Mouse (Mus musculus): ENCODE results near the gene Nek11. TPM values are rescaled to one million over a fixed set of nuclear protein-coding genes. Genes with fewer than 3 reads are reported as not detected.

The Nek11 gene
- total and polyA plus RNA-seq, 3 experiments = 0.25 TPM; not detected in 2

DNA sequence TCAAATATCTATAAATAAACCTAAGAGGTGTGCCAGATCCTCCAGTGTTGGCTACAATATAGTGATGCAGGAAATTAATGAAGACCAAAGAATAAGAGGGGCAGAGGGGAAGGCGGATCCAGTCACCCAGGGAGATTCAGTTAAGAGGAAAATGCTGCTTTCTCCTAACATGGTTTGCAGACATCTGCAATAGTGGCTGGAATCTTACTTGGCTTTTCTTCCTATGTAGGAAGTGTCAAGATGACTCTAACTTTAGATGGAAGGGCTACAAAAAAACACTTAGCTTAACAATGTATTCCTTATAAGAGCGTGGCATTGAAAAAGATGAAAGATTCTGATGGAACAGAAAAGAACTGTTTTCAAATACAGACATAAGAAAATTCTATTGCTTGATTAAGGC, 89.3 kb downstream of the Nek11 start:
- H3K27me3 ChIP-seq (ENCODE audit: control insufficient read depth, insufficient read depth, low read length) = 0 out of 2 replicates have a peak, but pooled peaks cover 1% of the 10 kb centered on the region
- no peak overlapping the region for H3K9ac ChIP-seq (ENCODE audit: low read depth, low read length)
- no peak overlapping the region for H3K27ac ChIP-seq
- intact Hi-C loops (cut with DNase I) = no loop called here
- H3K4me3 ChIP-seq = no peak overlapping the region
- TF ChIP-seq EP300 (IDR thresholded peaks at IDR 0.05; ENCODE audit: insufficient read depth, low read depth, low read length) (no peak), CTCF (IDR thresholded peaks at IDR 0.05) (no peak), POLR2A (IDR thresholded peaks at IDR 0.05; ENCODE audit: insufficient read depth, low read depth, low read length) (no peak)
- WGBS = 80% methylated on average over 2 of the region's 2 CpGs
- no peak for DNase-seq
- no peaks in the 10 kb centered on the region for H3K79me2 ChIP-seq (replicated peaks; ENCODE audit: control insufficient read depth, insufficient read depth, low read length)
- H3K36me3 ChIP-seq (ENCODE audit: control insufficient read depth, insufficient read depth, low read length) = no peaks in the 10 kb centered on the region
- H3K4me1 ChIP-seq (ENCODE audit: control insufficient read depth, insufficient read depth, low read length) = no peaks in the 10 kb centered on the region

DNA sequence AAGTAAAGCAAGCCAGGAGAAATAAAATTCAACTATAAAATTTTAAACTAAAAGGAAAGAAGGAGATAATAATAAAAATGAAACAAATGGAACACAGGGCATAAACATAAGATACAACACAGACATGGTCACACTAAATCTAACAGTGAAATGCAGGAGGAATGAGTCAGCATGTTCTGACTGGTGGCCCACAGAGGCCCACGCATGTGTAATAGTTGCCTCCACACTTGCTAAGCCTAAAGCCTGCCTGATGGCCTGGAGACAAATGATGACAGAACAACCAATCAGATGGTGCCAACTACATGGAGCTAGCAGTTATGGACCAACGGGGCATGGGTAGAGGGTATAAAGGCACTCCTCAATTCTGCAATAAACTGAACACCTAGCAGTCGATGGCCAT, 93.1 kb downstream of the Nek11 start:
- Histone ChIP-seq H3K36me3 (ENCODE audit: control insufficient read depth, insufficient read depth, low read length) (no peaks in the 10 kb centered on the region), H3K9ac (ENCODE audit: low read depth, low read length) (no peak overlapping the region), H3K27ac (no peak overlapping the region), H3K4me1 (ENCODE audit: control insufficient read depth, insufficient read depth, low read length) (no peaks in the 10 kb centered on the region), H3K79me2 (replicated peaks; ENCODE audit: control insufficient read depth, insufficient read depth, low read length) (no peaks in the 10 kb centered on the region), H3K27me3 (ENCODE audit: control insufficient read depth, insufficient read depth, low read length) (0 out of 2 replicates have a peak, but pooled peaks cover 1% of the 10 kb centered on the region), H3K4me3 (no peak overlapping the region)
- no peak for TF ChIP-seq CTCF (IDR thresholded peaks at IDR 0.05)
- TF ChIP-seq POLR2A (IDR thresholded peaks at IDR 0.05; ENCODE audit: insufficient read depth, low read depth, low read length) = no peak
- TF ChIP-seq EP300 (IDR thresholded peaks at IDR 0.05; ENCODE audit: insufficient read depth, low read depth, low read length) = no peak
- intact Hi-C loops (cut with DNase I) = no loop called here
- no peak for DNase-seq
- WGBS = 76% methylated on average over 3 of the region's 3 CpGs

DNA sequence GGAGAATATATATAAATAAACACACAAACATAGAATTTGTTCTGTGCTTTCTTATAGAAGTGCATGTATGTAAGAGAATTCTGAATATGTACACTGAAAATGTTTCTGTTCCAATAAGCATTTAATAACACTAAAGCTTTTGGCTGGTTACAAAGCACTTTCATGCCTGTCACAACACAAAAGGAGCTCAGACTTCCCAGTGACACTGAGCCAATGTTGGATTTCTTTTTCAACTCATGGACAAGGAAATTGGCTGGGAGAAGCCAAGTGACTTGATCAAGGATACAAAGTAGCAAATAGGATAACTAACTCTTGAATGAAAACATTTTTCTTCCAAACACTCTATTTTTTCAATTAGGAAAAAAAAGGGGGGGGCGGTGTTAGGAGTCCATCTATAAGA, 93.9 kb downstream of the Nek11 start:
- H3K79me2 ChIP-seq (replicated peaks; ENCODE audit: control insufficient read depth, insufficient read depth, low read length) = no peaks in the 10 kb centered on the region
- intact Hi-C loops (cut with DNase I) = no loop called here
- H3K36me3 ChIP-seq (ENCODE audit: control insufficient read depth, insufficient read depth, low read length) = no peaks in the 10 kb centered on the region
- H3K4me1 ChIP-seq (ENCODE audit: control insufficient read depth, insufficient read depth, low read length) = no peaks in the 10 kb centered on the region
- H3K27me3 ChIP-seq (ENCODE audit: control insufficient read depth, insufficient read depth, low read length) = no peaks in the 10 kb centered on the region
- no peak overlapping the region for H3K27ac ChIP-seq
- WGBS = 73% methylated on average over 1 of the region's 1 CpGs
- H3K9ac ChIP-seq (ENCODE audit: low read depth, low read length) = no peak overlapping the region
- DNase-seq = no peak
- no peak for TF ChIP-seq CTCF (IDR thresholded peaks at IDR 0.05)
- no peak for TF ChIP-seq POLR2A (IDR thresholded peaks at IDR 0.05; ENCODE audit: insufficient read depth, low read depth, low read length)
- TF ChIP-seq EP300 (IDR thresholded peaks at IDR 0.05; ENCODE audit: insufficient read depth, low read depth, low read length) = no peak
- no peak overlapping the region for H3K4me3 ChIP-seq

DNA sequence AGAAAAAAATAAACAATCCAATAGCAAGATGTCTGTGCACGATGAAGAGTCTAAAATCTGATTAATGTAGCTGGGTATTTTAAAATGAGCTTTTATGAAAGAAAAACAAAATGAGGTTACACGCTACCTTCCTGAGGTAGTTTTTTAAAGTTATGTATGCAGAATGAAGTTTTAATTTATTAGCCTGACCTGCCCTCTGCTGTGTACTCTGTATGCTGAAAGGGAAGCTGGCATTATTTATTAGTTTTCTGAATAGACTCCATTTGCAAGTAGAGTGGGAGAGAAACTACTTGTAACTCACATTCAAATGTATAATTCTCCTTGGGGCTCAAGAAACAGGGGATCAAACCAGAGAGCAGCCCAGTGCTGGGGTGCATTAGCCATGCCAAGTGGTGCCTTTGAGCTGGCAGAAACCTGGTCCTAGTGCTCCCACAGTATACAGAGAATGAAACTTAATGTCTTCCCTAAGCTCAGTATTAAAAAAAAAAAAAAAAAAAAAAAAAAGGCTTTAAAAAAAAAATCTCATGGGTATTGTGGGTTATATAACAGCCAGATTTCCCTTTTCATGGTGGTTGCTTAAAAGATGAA, 94.5 kb downstream of the Nek11 start:
- Histone ChIP-seq H3K4me1 (ENCODE audit: control insufficient read depth, insufficient read depth, low read length) (no peaks in the 10 kb centered on the region), H3K27ac (no peak overlapping the region), H3K36me3 (ENCODE audit: control insufficient read depth, insufficient read depth, low read length) (no peaks in the 10 kb centered on the region), H3K79me2 (replicated peaks; ENCODE audit: control insufficient read depth, insufficient read depth, low read length) (no peaks in the 10 kb centered on the region), H3K4me3 (no peak overlapping the region), H3K27me3 (ENCODE audit: control insufficient read depth, insufficient read depth, low read length) (no peaks in the 10 kb centered on the region), H3K9ac (ENCODE audit: low read depth, low read length) (no peak overlapping the region)
- intact Hi-C loops (cut with DNase I) = no loop called here
- no peak for TF ChIP-seq CTCF (IDR thresholded peaks at IDR 0.05)
- TF ChIP-seq EP300 (IDR thresholded peaks at IDR 0.05; ENCODE audit: insufficient read depth, low read depth, low read length) = no peak
- 77% methylated on average over 2 of the region's 2 CpGs for WGBS
- no peak for DNase-seq

DNA sequence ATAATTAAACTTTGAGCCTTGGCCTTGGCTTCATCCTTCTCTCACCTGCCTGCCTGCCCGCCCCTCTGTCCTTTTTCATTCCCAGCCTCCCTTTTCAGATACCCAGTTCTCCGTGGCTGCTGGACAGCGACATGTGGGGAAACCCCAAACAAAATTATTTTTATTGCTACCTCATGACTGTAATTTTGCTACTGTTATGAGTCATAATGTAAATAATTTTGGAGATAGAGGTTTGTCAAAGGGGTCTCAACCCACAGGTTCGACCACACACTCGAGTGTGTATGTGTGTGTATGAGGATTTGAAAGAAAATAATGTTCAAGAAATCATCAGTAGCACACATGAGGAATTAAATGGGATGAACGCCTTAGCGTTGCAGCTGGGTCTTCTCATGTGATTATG, 110.7 kb downstream of the Nek11 start:
- Histone ChIP-seq H3K4me3 (no peak overlapping the region), H3K4me1 (ENCODE audit: control insufficient read depth, insufficient read depth, low read length) (no peaks in the 10 kb centered on the region), H3K27ac (no peak overlapping the region), H3K9ac (ENCODE audit: low read depth, low read length) (no peak overlapping the region), H3K79me2 (replicated peaks; ENCODE audit: control insufficient read depth, insufficient read depth, low read length) (no peaks in the 10 kb centered on the region), H3K27me3 (ENCODE audit: control insufficient read depth, insufficient read depth, low read length) (no peaks in the 10 kb centered on the region), H3K36me3 (ENCODE audit: control insufficient read depth, insufficient read depth, low read length) (no peaks in the 10 kb centered on the region)
- intact Hi-C loops (cut with DNase I) = no loop called here
- no peak for TF ChIP-seq CTCF (IDR thresholded peaks at IDR 0.05)
- no peak for TF ChIP-seq EP300 (IDR thresholded peaks at IDR 0.05; ENCODE audit: insufficient read depth, low read depth, low read length)
- TF ChIP-seq POLR2A (IDR thresholded peaks at IDR 0.05; ENCODE audit: insufficient read depth, low read depth, low read length) = no peak
- 31% methylated on average over 7 of the region's 7 CpGs for WGBS
- no peak for DNase-seq

DNA sequence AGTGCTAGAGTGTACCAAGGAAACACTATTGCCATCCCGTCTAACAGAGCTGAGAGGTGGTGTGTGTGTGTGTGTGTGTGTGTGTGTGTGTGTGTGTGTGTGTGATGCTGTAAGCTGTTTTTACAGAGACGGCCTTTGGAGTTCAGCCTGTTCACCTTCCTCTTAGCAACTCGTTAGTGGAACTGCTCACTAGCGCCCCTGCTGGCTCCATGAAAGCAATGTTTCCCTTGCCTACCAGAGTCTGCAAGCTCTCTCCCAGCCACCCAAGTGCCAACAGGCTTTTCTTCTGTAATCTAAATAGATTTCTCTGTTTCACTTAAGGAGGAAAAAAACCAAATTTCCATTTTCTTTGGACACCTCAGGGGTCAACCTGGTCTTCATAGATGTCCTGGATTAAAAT, 112.6 kb downstream of the Nek11 start:
- H3K4me1 ChIP-seq (ENCODE audit: control insufficient read depth, insufficient read depth, low read length) = no peaks in the 10 kb centered on the region
- TF ChIP-seq POLR2A (IDR thresholded peaks at IDR 0.05; ENCODE audit: insufficient read depth, low read depth, low read length) (no peak), CTCF (IDR thresholded peaks at IDR 0.05) (peak; percentile 31)
- 30% methylated on average over 4 of the region's 4 CpGs for WGBS
- no peak overlapping the region for H3K27ac ChIP-seq
- no peaks in the 10 kb centered on the region for H3K27me3 ChIP-seq (ENCODE audit: control insufficient read depth, insufficient read depth, low read length)
- no peaks in the 10 kb centered on the region for H3K36me3 ChIP-seq (ENCODE audit: control insufficient read depth, insufficient read depth, low read length)
- intact Hi-C loops (cut with DNase I) = no loop called here
- DNase-seq = no peak
- H3K9ac ChIP-seq (ENCODE audit: low read depth, low read length) = no peak overlapping the region
- H3K4me3 ChIP-seq = no peak overlapping the region
- no peaks in the 10 kb centered on the region for H3K79me2 ChIP-seq (replicated peaks; ENCODE audit: control insufficient read depth, insufficient read depth, low read length)

Measured in heart, adult 2 months (tissue).